Mouse (Mus musculus): ENCODE measurements around the gene Krt90. TPM values are rescaled to one million over a fixed set of nuclear protein-coding genes. Genes with fewer than 3 reads are reported as not detected.

Gene Krt90
- polyA plus RNA-seq, 1 experiment = not detected

- Histone ChIP-seq H3K4me3 (ENCODE audit: insufficient read depth, low read length) (no peak overlapping the region), H3K27ac (ENCODE audit: insufficient read depth, low read depth, low read length) (no peak overlapping the region), H3K4me1 (ENCODE audit: control insufficient read depth, insufficient read depth, low read length) (no peaks in the 10 kb centered on the region)
- TF ChIP-seq CTCF (IDR thresholded peaks at IDR 0.05; ENCODE audit: low read depth, low read length) (no peak), POLR2A (IDR thresholded peaks at IDR 0.05; ENCODE audit: borderline replicate concordance, low read depth, low read length) (no peak)
These were observed 4.6 kb downstream of the Krt90 start for GRCm38 (mm10) chr15:101558034-101558646.

DNA sequence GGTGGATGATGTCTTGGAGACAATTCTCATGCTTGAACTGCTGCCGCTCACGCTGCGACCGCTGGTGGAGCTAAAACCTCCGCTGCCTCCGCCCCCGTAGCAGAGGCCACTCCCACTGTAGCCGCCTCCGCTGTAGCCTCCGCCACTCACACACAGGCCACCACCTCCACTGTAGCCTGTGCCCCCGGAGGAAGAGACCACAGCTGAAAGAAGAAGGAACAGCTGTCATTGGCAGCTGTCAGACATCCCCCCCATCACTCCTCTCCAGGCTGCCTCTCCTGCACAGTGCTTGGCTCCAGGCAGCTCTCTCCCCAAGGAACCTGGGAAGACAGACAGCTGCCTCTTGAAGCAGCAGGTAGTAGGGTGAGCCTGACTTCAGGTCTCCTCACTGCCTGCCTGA lies 9.6 kb downstream of the Krt90 start:
- no peaks in the 10 kb centered on the region for H3K4me1 ChIP-seq (ENCODE audit: control insufficient read depth, insufficient read depth, low read length)
- TF ChIP-seq CTCF (IDR thresholded peaks at IDR 0.05; ENCODE audit: low read depth, low read length) (no peak), POLR2A (IDR thresholded peaks at IDR 0.05; ENCODE audit: borderline replicate concordance, low read depth, low read length) (no peak)
- H3K27ac ChIP-seq (ENCODE audit: insufficient read depth, low read depth, low read length) = no peak overlapping the region
- no peak overlapping the region for H3K4me3 ChIP-seq (ENCODE audit: insufficient read depth, low read length)

- TF ChIP-seq CTCF (IDR thresholded peaks at IDR 0.05; ENCODE audit: low read depth, low read length) = no peak
- TF ChIP-seq POLR2A (IDR thresholded peaks at IDR 0.05; ENCODE audit: borderline replicate concordance, low read depth, low read length) = no peak
- Histone ChIP-seq H3K4me1 (ENCODE audit: control insufficient read depth, insufficient read depth, low read length) (no peaks in the 10 kb centered on the region), H3K27ac (ENCODE audit: insufficient read depth, low read depth, low read length) (no peak overlapping the region), H3K4me3 (ENCODE audit: insufficient read depth, low read length) (no peak overlapping the region)
These were observed 10.6 kb downstream of the Krt90 start for GRCm38 (mm10) chr15:101552188-101552587.

DNA sequence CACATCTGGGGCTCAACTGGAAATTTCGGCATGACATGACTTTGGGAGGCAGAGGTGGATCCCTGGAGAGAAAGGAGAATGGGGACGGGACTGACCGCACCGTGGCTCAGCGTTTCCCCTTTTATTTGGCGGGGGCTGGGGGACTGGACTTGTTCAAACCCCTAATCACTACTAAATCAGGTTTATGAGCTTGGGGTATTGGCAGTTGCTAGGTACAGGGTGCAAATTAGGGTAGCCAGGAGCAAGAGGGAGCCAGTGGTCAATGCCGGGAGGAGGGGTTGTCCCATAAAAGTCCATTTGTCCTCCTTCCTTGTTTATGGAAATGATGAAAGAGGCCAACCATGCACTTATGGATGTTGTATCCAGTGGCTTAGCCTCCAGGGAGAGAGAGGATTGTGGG lies 12.2 kb downstream of the Krt90 start, which contains the start of gene Krt82:
Gene Krt82, minus strand, starts transcription at position 101 of the 400 bp plus-strand sequence.
- no peaks in the 10 kb centered on the region for H3K4me1 ChIP-seq (ENCODE audit: control insufficient read depth, insufficient read depth, low read length)
- no peak for TF ChIP-seq POLR2A (IDR thresholded peaks at IDR 0.05; ENCODE audit: borderline replicate concordance, low read depth, low read length)
- TF ChIP-seq CTCF (IDR thresholded peaks at IDR 0.05; ENCODE audit: low read depth, low read length) = no peak

GRCm38 (mm10) chr15:101544478-101544877 lies 18.3 kb downstream of the Krt90 start:
- Histone ChIP-seq H3K4me3 (ENCODE audit: insufficient read depth, low read length) (no peak overlapping the region), H3K4me1 (ENCODE audit: control insufficient read depth, insufficient read depth, low read length) (no peaks in the 10 kb centered on the region), H3K27ac (ENCODE audit: insufficient read depth, low read depth, low read length) (no peak overlapping the region)
- TF ChIP-seq POLR2A (IDR thresholded peaks at IDR 0.05; ENCODE audit: borderline replicate concordance, low read depth, low read length) (no peak), CTCF (IDR thresholded peaks at IDR 0.05; ENCODE audit: low read depth, low read length) (no peak)

More for the DNA sequence above, 12.2 kb downstream of the Krt90 start, which contains the start of gene Krt82:
- no peak within 1 kb of the TSS for H3K4me3 ChIP-seq (ENCODE audit: insufficient read depth, low read length)
- H3K27ac ChIP-seq (ENCODE audit: insufficient read depth, low read depth, low read length) = no peak within 1 kb of the TSS

DNA sequence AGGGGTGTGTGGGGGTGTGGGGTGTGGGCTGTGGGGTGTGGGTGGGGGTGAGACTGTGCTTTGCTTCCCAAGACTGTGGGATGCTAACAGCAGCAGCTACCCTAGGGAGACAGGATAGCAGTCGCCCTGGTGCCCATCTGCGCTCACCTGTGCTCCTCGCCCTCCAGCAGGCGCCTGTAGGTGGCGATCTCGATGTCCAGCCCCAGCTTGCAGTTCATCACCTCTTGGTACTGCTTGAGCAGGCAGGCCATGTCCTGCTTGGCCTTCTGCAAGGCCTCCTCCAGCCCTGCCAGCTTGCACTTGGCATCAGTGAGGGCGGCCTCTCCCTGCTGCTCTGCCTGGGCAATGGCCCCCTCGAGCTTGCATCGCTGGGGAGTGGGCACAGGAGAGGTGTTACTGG lies 20.2 kb downstream of the Krt90 start:
- no peak overlapping the region for H3K27ac ChIP-seq (ENCODE audit: insufficient read depth, low read depth, low read length)
- TF ChIP-seq POLR2A (IDR thresholded peaks at IDR 0.05; ENCODE audit: borderline replicate concordance, low read depth, low read length) (no peak), CTCF (IDR thresholded peaks at IDR 0.05; ENCODE audit: low read depth, low read length) (no peak)
- no peak overlapping the region for H3K4me3 ChIP-seq (ENCODE audit: insufficient read depth, low read length)
- no peaks in the 10 kb centered on the region for H3K4me1 ChIP-seq (ENCODE audit: control insufficient read depth, insufficient read depth, low read length)

GRCm38 (mm10) chr15:101538580-101538900 lies 24.2 kb downstream of the Krt90 start:
- Histone ChIP-seq H3K4me1 (ENCODE audit: control insufficient read depth, insufficient read depth, low read length) (no peaks in the 10 kb centered on the region), H3K27ac (ENCODE audit: insufficient read depth, low read depth, low read length) (no peak overlapping the region), H3K4me3 (ENCODE audit: insufficient read depth, low read length) (no peak overlapping the region)
- TF ChIP-seq CTCF (IDR thresholded peaks at IDR 0.05; ENCODE audit: low read depth, low read length) = peak; percentile 27; the same call in 1 of the 2 replicates
- no peak for TF ChIP-seq POLR2A (IDR thresholded peaks at IDR 0.05; ENCODE audit: borderline replicate concordance, low read depth, low read length)

DNA sequence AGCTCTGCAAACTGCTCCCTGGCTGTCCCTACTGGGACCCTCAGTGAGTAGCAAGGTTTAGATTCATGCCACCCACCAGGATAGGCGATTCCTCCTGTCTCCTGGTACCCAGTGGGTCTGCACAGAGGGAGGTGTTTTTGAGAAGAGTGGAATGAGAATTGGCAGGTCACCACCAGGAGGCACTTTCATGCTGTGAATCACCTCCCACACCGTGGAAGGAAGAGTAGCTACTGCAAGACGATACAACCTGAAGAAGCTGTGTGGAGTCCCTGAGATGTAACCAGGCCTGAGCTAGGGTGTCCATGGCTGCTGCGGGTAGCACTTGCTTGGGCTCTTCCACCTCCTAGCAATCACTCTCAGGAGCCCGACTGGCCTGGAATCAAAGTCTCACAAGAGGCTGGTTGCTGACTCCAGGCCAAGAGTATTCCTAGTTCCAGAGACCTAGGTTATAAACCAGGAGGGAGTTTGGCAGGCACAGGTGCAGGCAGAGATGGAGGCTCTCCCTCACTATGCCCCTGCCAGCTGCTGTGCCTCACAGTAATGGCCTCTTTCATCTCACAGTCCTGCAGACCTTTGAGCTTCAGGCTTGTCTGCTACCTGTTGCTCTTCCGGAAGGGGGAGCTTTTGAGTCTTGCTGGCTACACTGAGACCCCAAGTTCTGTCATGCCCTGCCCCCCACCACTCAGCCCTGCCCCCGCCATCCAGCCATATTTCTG lies 24.7 kb downstream of the Krt90 start:
- Histone ChIP-seq H3K27ac (ENCODE audit: insufficient read depth, low read depth, low read length) (no peak overlapping the region), H3K4me1 (ENCODE audit: control insufficient read depth, insufficient read depth, low read length) (no peaks in the 10 kb centered on the region), H3K4me3 (ENCODE audit: insufficient read depth, low read length) (no peak overlapping the region)
- TF ChIP-seq CTCF (IDR thresholded peaks at IDR 0.05; ENCODE audit: low read depth, low read length) (no peak; the same call in 1 of the 2 replicates), POLR2A (IDR thresholded peaks at IDR 0.05; ENCODE audit: borderline replicate concordance, low read depth, low read length) (no peak)

GRCm38 (mm10) chr15:101536054-101536850 lies 26.5 kb downstream of the Krt90 start:
- TF ChIP-seq CTCF (IDR thresholded peaks at IDR 0.05; ENCODE audit: low read depth, low read length) (no peak), POLR2A (IDR thresholded peaks at IDR 0.05; ENCODE audit: borderline replicate concordance, low read depth, low read length) (no peak)
- Histone ChIP-seq H3K27ac (ENCODE audit: insufficient read depth, low read depth, low read length) (no peak overlapping the region), H3K4me3 (ENCODE audit: insufficient read depth, low read length) (no peak overlapping the region), H3K4me1 (ENCODE audit: control insufficient read depth, insufficient read depth, low read length) (no peaks in the 10 kb centered on the region)

- no peak within 1 kb of the TSS for H3K4me3 ChIP-seq (ENCODE audit: insufficient read depth, low read length)
- no peak within 1 kb of the TSS for H3K27ac ChIP-seq (ENCODE audit: insufficient read depth, low read depth, low read length)
- no peaks in the 10 kb centered on the region for H3K4me1 ChIP-seq (ENCODE audit: control insufficient read depth, insufficient read depth, low read length)
- TF ChIP-seq CTCF (IDR thresholded peaks at IDR 0.05; ENCODE audit: low read depth, low read length) (no peak), POLR2A (IDR thresholded peaks at IDR 0.05; ENCODE audit: borderline replicate concordance, low read depth, low read length) (no peak)
These were observed 30.0 kb downstream of the Krt90 start, which contains the start of gene Krt84 for GRCm38 (mm10) chr15:101532720-101533119. Krt84 (minus strand) TSS chr15:101532820.
